Mouse (Mus musculus): ENCODE data around the gene Abi3.

DNA sequence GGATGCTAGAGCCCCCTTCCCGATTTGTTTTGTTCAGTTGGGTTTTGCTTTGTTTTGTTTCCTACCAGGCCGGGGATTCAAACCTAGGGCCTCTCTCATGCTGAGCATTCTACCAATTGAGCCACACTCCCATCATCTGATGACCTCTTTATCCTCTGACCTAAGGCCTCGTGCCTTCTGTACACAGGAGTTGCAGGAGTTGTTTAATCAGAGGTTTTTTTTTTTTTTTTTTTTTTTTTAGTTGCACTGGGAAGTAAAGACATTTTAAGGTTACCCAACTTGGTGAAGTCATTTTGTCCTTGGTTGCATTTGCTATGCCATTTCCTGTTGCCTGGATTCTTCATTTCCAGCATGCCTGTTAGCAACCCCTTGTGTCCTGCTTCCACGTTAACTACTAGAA lies 27.2 kb upstream of the Abi3 start:
- TF ChIP-seq EP300 (IDR thresholded peaks at IDR 0.05; ENCODE audit: insufficient read depth, low read depth, low read length) (no peak), CTCF (IDR thresholded peaks at IDR 0.05) (no peak), POLR2A (IDR thresholded peaks at IDR 0.05; ENCODE audit: insufficient read depth, low read depth, low read length) (no peak)

Data from heart, adult 2 months (tissue).